Mouse (Mus musculus): ENCODE results near the gene Pcolce2.

- TF ChIP-seq CTCF (IDR thresholded peaks at IDR 0.05; ENCODE audit: low read depth) (no peak), EP300 (IDR thresholded peaks at IDR 0.05; ENCODE audit: low read depth) (no peak)
These were observed 13.3 kb upstream of the Pcolce2 start for GRCm38 (mm10) chr9:95624072-95624471.
